Mouse (Mus musculus): ENCODE results near the gene H2-Aa. TPM values are rescaled to one million over a fixed set of nuclear protein-coding genes. Genes with fewer than 3 reads are reported as not detected.

Gene H2-Aa
- polyA plus RNA-seq, 1 experiment from 2014 or later: 2.0 TPM

DNA sequence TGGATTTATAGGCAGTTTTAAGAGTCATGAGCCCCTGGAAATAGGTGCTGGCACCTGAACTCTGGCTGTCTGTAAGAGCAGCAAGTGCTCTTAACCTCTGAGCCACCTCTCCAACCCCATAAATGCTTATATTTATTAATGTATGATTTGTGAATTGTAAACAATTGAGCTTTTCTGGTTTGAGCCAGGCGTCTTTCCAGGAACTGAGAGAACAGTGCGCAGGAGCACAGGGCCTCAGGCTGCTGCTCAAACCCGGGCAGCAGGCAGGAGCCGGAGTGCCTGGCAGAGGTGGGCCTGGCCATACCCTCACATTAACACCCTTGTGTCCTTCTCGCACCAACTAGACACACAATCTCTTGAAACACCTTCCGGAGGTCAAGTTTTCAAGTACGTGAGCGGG lies 12.4 kb upstream of the H2-Aa start:
- no peak overlapping the region for H3K4me3 ChIP-seq (ENCODE audit: low read depth, low read length)
- DNase-seq (no peak), ATAC-seq (ENCODE audit: insufficient read depth) (no peak)
- no peaks in the 10 kb centered on the region for H3K9me3 ChIP-seq (ENCODE audit: low read depth, low read length)
- H3K4me2 ChIP-seq: no peak overlapping the region
- H3K27ac ChIP-seq (ENCODE audit: low read depth): no peak overlapping the region
- no peak for TF ChIP-seq CTCF (IDR thresholded peaks at IDR 0.05; ENCODE audit: low read depth)
- H3K27me3 ChIP-seq (ENCODE audit: insufficient read depth, low read length): no peaks in the 10 kb centered on the region
- H3K9ac ChIP-seq: no peak overlapping the region
- H3K36me3 ChIP-seq (ENCODE audit: insufficient read depth): no peaks in the 10 kb centered on the region
- no peaks in the 10 kb centered on the region for H3K4me1 ChIP-seq (ENCODE audit: insufficient read depth)
- WGBS: 75% methylated on average over 8 of the region's 8 CpGs

DNA sequence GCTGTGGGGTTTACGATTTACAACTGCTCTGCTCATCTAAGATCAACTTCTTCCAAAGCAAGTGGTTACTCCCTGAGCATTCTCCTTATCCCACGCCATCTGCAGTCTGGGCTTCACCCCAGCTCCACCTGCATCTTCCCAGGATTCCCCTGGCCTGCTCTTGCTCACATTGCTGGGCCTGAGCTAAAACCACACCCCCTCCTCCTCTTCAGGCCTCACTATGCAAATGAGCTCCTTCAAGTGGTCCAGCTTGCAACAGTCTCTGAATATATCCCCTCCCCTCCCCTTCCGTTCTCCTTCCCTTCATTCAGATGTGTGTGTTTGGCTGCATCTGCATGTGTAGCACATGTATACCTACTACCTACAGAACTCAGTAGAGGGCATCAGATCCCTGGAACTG lies 11.7 kb upstream of the H2-Aa start:
- no peaks in the 10 kb centered on the region for H3K4me1 ChIP-seq (ENCODE audit: insufficient read depth)
- H3K36me3 ChIP-seq (ENCODE audit: insufficient read depth): no peaks in the 10 kb centered on the region
- H3K9ac ChIP-seq: no peak overlapping the region
- no peak overlapping the region for H3K4me3 ChIP-seq (ENCODE audit: low read depth, low read length)
- no peak for TF ChIP-seq CTCF (IDR thresholded peaks at IDR 0.05; ENCODE audit: low read depth)
- 48% methylated on average over 3 of the region's 3 CpGs for WGBS
- ATAC-seq (ENCODE audit: insufficient read depth) (no peak), DNase-seq (no peak)
- H3K9me3 ChIP-seq (ENCODE audit: low read depth, low read length): no peaks in the 10 kb centered on the region
- no peak overlapping the region for H3K4me2 ChIP-seq
- no peaks in the 10 kb centered on the region for H3K27me3 ChIP-seq (ENCODE audit: insufficient read depth, low read length)
- no peak overlapping the region for H3K27ac ChIP-seq (ENCODE audit: low read depth)

DNA sequence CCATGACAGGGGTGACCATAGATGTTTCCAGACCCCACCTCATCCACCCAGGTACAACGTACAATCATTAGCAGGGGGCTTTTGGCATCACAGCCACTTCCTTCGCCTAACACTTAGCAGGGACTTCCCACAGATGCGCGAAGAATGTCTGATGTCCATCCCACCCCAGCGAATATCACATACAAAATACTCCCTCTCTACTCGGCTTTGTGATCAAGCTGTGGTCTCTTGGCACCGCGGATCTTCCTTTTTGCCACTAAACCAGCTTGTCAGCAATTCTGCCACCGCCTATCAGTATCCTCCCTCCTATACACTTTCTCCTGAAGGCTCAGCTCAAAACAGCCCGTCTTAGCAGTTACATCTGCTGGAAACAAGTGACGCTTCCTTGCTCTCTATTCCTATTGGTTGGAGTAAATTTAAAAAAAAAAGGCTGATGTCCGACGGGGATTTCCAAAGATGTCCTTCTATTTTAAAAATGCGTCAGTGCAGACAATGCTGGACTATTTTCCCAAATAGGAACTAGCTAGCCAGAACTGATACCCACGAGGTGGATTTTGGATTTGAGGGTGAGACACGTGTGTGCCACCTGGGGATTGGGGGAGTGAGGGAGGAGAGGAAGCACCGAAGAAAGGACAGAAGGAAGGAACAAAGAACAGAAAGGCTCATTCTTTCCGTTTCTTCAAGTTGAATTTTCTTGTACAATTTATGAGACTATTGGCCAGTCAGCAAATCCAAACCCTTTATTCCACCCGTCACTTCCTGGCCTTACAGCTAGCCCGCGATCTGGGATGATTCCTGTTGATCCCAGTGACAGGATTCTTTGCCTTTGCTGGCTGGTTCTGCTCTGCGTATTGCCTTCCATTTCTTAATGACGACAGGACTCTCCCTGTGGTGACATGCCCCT lies 8.5 kb upstream of the H2-Aa start:
- H3K9ac ChIP-seq: no peak overlapping the region
- H3K36me3 ChIP-seq (ENCODE audit: insufficient read depth): no peaks in the 10 kb centered on the region
- H3K4me2 ChIP-seq: peak overlapping the region; percentile 56
- no peaks in the 10 kb centered on the region for H3K9me3 ChIP-seq (ENCODE audit: low read depth, low read length)
- DNase-seq: peak; percentile 91
- no peaks in the 10 kb centered on the region for H3K4me1 ChIP-seq (ENCODE audit: insufficient read depth)
- H3K4me3 ChIP-seq (ENCODE audit: low read depth, low read length): peak overlapping the region; percentile 16; the same call in 1 of the 2 replicates
- peak; percentile 69; the same call in 1 of the 2 replicates for ATAC-seq (ENCODE audit: insufficient read depth)
- no peaks in the 10 kb centered on the region for H3K27me3 ChIP-seq (ENCODE audit: insufficient read depth, low read length)
- no peak for TF ChIP-seq CTCF (IDR thresholded peaks at IDR 0.05; ENCODE audit: low read depth)
- no peak overlapping the region for H3K27ac ChIP-seq (ENCODE audit: low read depth)
- 22% methylated on average over 23 of the region's 23 CpGs for WGBS

DNA sequence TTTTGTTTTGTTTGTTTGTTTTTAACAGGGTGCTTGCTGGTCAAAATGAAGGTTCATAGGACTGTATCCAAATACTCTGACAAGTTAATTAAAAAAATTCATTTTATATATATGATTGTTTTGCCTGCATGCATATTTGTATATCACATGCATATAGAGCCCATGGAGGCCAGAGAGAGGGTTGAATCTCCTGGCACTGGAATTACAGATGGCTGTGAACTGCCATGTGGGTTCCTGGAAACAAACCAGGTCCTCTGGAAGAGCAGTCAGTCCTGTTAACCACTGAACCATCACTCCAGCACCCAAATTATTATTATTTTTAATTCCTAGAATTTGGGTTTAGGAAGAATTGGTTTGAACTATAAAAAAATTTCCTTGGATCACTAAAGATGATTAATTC lies 7.7 kb upstream of the H2-Aa start:
- H3K27me3 ChIP-seq (ENCODE audit: insufficient read depth, low read length): no peaks in the 10 kb centered on the region
- no peaks in the 10 kb centered on the region for H3K9me3 ChIP-seq (ENCODE audit: low read depth, low read length)
- H3K4me1 ChIP-seq (ENCODE audit: insufficient read depth): no peaks in the 10 kb centered on the region
- H3K27ac ChIP-seq (ENCODE audit: low read depth): no peak overlapping the region
- no peak overlapping the region for H3K4me2 ChIP-seq
- no peak overlapping the region for H3K4me3 ChIP-seq (ENCODE audit: low read depth, low read length)
- no peaks in the 10 kb centered on the region for H3K36me3 ChIP-seq (ENCODE audit: insufficient read depth)
- TF ChIP-seq CTCF (IDR thresholded peaks at IDR 0.05; ENCODE audit: low read depth): no peak
- no peak for ATAC-seq (ENCODE audit: insufficient read depth)
- no peak overlapping the region for H3K9ac ChIP-seq
- no peak for DNase-seq

DNA sequence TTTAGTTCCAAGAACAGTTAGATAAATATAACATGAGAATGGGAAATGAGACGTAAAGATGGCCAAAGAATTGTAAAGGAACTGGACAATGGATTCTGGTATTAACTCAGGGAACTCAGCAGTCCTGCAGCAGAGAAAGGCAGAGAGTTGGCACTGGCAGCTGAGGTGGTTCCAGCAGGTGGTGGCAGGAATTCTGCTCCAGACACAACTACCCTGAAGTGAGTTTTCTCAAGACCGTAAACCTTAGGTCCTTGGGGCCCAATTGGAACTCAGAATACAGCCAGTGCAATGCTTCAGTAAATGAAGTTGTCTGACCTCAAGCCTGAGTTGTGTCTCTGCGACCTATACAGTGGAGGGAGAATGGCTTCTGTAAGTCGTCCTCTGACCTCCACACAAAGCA lies 6.6 kb upstream of the H2-Aa start:
- TF ChIP-seq CTCF (IDR thresholded peaks at IDR 0.05; ENCODE audit: low read depth): no peak
- Histone ChIP-seq H3K4me2 (no peak overlapping the region), H3K9ac (no peak overlapping the region), H3K4me1 (ENCODE audit: insufficient read depth) (no peaks in the 10 kb centered on the region), H3K36me3 (ENCODE audit: insufficient read depth) (no peaks in the 10 kb centered on the region), H3K27me3 (ENCODE audit: insufficient read depth, low read length) (no peaks in the 10 kb centered on the region), H3K4me3 (ENCODE audit: low read depth, low read length) (no peak overlapping the region), H3K9me3 (ENCODE audit: low read depth, low read length) (no peaks in the 10 kb centered on the region), H3K27ac (ENCODE audit: low read depth) (no peak overlapping the region)
- ATAC-seq (ENCODE audit: insufficient read depth) (no peak), DNase-seq (no peak)
- 54% methylated on average over 4 of the region's 4 CpGs for WGBS

DNA sequence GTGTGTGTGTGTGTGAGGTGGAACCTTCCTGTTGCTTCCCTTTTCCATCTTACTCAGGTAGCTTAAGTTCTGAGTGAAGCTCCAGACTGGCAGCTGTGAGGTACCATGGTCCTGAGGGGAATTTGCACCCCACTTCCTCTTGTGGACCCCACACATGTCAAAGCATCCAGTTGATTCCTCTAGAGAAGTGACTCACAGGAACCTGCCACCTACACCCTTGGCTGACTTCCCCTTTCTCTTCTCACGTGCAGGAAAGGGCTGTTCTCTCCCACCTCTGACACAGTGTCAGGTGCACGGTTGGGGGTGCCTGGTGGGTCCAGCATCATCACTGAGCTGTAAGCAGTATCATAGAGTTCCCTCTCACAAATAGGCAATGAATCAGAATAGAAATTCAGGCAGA lies 5.9 kb upstream of the H2-Aa start:
- WGBS: 43% methylated on average over 2 of the region's 2 CpGs

DNA sequence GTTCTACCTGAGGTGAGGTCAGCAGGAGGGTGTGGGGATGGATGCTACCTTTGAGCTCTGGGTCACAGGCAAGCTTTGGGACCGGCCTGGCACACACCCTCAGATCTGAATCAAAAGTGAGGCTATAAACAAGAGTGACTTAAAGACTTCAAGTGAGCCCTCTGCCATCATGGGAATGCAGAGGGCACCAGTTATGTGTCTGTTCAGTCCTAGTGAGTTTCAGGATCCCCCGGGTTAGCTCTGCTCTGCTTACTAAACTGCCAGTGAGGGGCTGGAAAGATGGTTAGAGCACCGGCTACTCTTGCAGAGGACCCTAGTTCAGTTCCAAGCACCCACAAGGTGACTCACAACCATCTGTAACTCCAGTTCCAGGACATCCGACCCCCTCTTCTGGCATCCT lies 4.9 kb upstream of the H2-Aa start:
- H3K36me3 ChIP-seq (ENCODE audit: insufficient read depth): no peaks in the 10 kb centered on the region
- no peak overlapping the region for H3K9ac ChIP-seq
- TF ChIP-seq CTCF (IDR thresholded peaks at IDR 0.05; ENCODE audit: low read depth): no peak
- 83% methylated on average over 4 of the region's 4 CpGs for WGBS
- H3K9me3 ChIP-seq (ENCODE audit: low read depth, low read length): no peaks in the 10 kb centered on the region
- H3K4me2 ChIP-seq: no peak overlapping the region
- no peak overlapping the region for H3K4me3 ChIP-seq (ENCODE audit: low read depth, low read length)
- no peak for ATAC-seq (ENCODE audit: insufficient read depth)
- no peak overlapping the region for H3K27ac ChIP-seq (ENCODE audit: low read depth)
- no peaks in the 10 kb centered on the region for H3K4me1 ChIP-seq (ENCODE audit: insufficient read depth)
- no peak for DNase-seq
- no peaks in the 10 kb centered on the region for H3K27me3 ChIP-seq (ENCODE audit: insufficient read depth, low read length)

More for the DNA sequence above, 5.9 kb upstream of the H2-Aa start:
- Histone ChIP-seq H3K4me3 (ENCODE audit: low read depth, low read length) (no peak overlapping the region), H3K9ac (no peak overlapping the region), H3K4me2 (no peak overlapping the region), H3K36me3 (ENCODE audit: insufficient read depth) (no peaks in the 10 kb centered on the region), H3K27ac (ENCODE audit: low read depth) (no peak overlapping the region), H3K4me1 (ENCODE audit: insufficient read depth) (no peaks in the 10 kb centered on the region), H3K27me3 (ENCODE audit: insufficient read depth, low read length) (no peaks in the 10 kb centered on the region), H3K9me3 (ENCODE audit: low read depth, low read length) (no peaks in the 10 kb centered on the region)
- ATAC-seq (ENCODE audit: insufficient read depth) (no peak), DNase-seq (no peak)
- no peak for TF ChIP-seq CTCF (IDR thresholded peaks at IDR 0.05; ENCODE audit: low read depth)
